Comparison of ENCODE assay signal across 8 mouse cellular contexts in the genomic region with DNA sequence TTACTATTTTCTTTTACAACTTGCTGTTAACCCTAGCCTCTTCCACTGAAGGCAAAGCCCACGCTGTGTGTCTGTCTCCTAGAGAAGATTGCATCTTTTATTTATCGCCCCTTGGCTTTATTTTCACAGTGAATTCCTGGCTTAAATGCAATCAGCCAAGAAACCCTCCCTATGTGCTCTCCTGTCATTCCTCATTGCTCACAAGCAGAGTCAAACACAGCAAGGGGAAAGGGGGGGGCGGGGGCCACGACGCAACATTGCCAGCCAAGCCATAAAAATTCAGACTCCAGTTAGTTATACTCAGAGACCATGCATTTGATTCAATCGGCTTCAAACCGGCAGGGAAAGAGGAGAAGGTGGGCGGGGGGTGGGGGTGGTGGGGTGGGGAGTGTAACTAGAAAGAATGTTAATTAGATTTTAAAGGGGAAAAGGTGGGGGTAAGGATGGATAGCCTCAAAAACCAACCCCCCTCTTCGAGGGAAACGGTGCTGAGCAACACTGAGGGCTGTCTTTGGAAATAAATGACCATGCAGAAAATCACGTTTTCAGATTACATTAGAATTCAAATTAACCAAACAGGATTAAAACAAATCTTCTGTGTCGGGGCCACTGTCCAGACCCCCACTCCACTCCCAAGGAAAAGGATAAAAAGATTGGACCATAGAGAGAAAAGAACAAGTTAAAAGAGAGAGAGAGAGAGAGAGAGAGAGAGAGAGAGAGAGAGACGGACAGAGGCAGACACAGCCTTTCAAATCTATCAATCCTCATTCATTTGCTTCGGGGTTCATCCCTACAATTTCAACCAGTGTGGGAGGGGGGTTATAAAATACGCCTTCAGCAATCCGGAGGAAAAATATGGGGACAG.
DNase-seq lines count a peak whose midpoint lies in the region; ATAC-seq and TF ChIP-seq lines count a peak whose summit lies in the region.

No protein-coding gene starts in this region.

- peak overlapping the region; percentile 85 for H3K4me2 ChIP-seq in embryonic facial prominence, embryonic 13.5 days
- peak overlapping the region; percentile 76 for H3K4me2 ChIP-seq in limb, embryonic 12.5 days

- no peak for ATAC-seq in embryonic facial prominence, embryonic 13.5 days (ENCODE audit: insufficient number of reproducible peaks, insufficient read depth, low FRiP score, low TSS enrichment, low read depth)
- ATAC-seq in limb, embryonic 12.5 days (ENCODE audit: insufficient number of reproducible peaks, insufficient read depth, low FRiP score, low TSS enrichment, low read depth) = no peak

- H3K9ac ChIP-seq in embryonic facial prominence, embryonic 13.5 days = peak overlapping the region; percentile 85
- peak overlapping the region; percentile 87 for H3K9ac ChIP-seq in limb, embryonic 12.5 days (replicated peaks)

- no peak for DNase-seq in left cerebral cortex, adult 2 months (ENCODE audit: extremely low spot score in 1 of 2, low spot score in 2 of 2)
- no peak for DNase-seq in left cerebral cortex, postnatal 25 days (ENCODE audit: low spot score in 2 of 2)
- DNase-seq in retina, embryonic 14.5 days (ENCODE audit: low spot score) = peak; percentile 64
- no peak for DNase-seq in left cerebral cortex, postnatal 14 days (ENCODE audit: low spot score in 2 of 2)
- no peak for DNase-seq in spleen, postnatal 36 days (ENCODE audit: low spot score in 2 of 2)
- DNase-seq in thymus, postnatal 25 days = no peak

- H3K27me3 ChIP-seq in embryonic facial prominence, embryonic 13.5 days = peaks cover 5% of the 10 kb centered on the region
- H3K27me3 ChIP-seq in limb, embryonic 12.5 days = peaks cover 16% of the 10 kb centered on the region

- peaks cover 28% of the 10 kb centered on the region for H3K4me1 ChIP-seq in embryonic facial prominence, embryonic 13.5 days
- H3K4me1 ChIP-seq in limb, embryonic 12.5 days (replicated peaks) = peaks cover 31% of the 10 kb centered on the region

- no peaks in the 10 kb centered on the region for H3K9me3 ChIP-seq in embryonic facial prominence, embryonic 13.5 days
- H3K9me3 ChIP-seq in limb, embryonic 12.5 days = no peaks in the 10 kb centered on the region

- H3K36me3 ChIP-seq in embryonic facial prominence, embryonic 13.5 days = no peaks in the 10 kb centered on the region
- no peaks in the 10 kb centered on the region for H3K36me3 ChIP-seq in limb, embryonic 12.5 days

- no peak overlapping the region; the same call in 1 of the 2 replicates for H3K27ac ChIP-seq in left cerebral cortex, adult 2 months
- no peak overlapping the region for H3K27ac ChIP-seq in embryonic facial prominence, embryonic 13.5 days
- 0 out of 2 replicates have a peak overlapping the region, but pooled peaks have one; percentile 73 for H3K27ac ChIP-seq in limb, embryonic 12.5 days

- intact Hi-C loops in left cerebral cortex, adult 2 months (cut with DNase I) = loop anchor here (1.0 to 5.0 kb wide), 4 partner anchors 40 to 562 kb away; no protein-coding TSS in a partner anchor
- intact Hi-C loops in left cerebral cortex, postnatal 25 days (cut with DNase I) = loop anchor here (5.0 to 10.0 kb wide), 4 partner anchors 40 to 425 kb away; no protein-coding TSS in a partner anchor
- intact Hi-C loops in left cerebral cortex, postnatal 14 days (cut with DNase I) = loop anchor here (5.0 to 10.0 kb wide), 6 partner anchors 40 to 560 kb away; a partner anchor contains a TSS

- no peak for TF ChIP-seq CTCF in left cerebral cortex, adult 2 months (IDR thresholded peaks at IDR 0.05)

- peak overlapping the region; percentile 87 for H3K4me3 ChIP-seq in left cerebral cortex, adult 2 months
- H3K4me3 ChIP-seq in embryonic facial prominence, embryonic 13.5 days = peak overlapping the region; percentile 86
- peak overlapping the region; percentile 85 for H3K4me3 ChIP-seq in limb, embryonic 12.5 days (replicated peaks)

- WGBS in embryonic facial prominence, embryonic 13.5 days = 2% methylated on average over 16 of the region's 16 CpGs
- under 1% methylated on average over 16 of the region's 16 CpGs for WGBS in limb, embryonic 12.5 days
